Mouse (Mus musculus) embryo, embryonic 11.5 days (tissue): ENCODE measurements at regions not wholly inside any gene's neighbourhood (a gene's known extent, or its start where the extent isn't known, plus 50 kb on each side); places are given as distances from the start of the nearest gene placed in this dataset.
"Not testable (repeated sequence)": the region's sequence is repeated elsewhere in the genome, so short reads cannot be mapped to it uniquely, and the experiment has no call there.

Source experiments
- DNase-seq: peaks from one replicate; pipeline ENCODE4 v3.0.0-alpha.2; 2012; ENCODE audit warnings: low read depth, low spot score

- no peak for DNase-seq
Measured at GRCm38 (mm10) chr17:59179018-59179417, 165.8 kb upstream of the Nudt12 start.

GRCm38 (mm10) chr17:59156345-59156744 lies 143.2 kb upstream of the Nudt12 start:
- DNase-seq: no peak

- no peak for DNase-seq
Measured at GRCm38 (mm10) chr17:59143760-59144157, 130.6 kb upstream of the Nudt12 start.

- DNase-seq: no peak
Measured at GRCm38 (mm10) chr17:59142995-59143759, 130.0 kb upstream of the Nudt12 start.

GRCm38 (mm10) chr17:59138791-59139190 lies 125.6 kb upstream of the Nudt12 start:
- no peak for DNase-seq

GRCm38 (mm10) chr17:59099376-59099775 lies 86.2 kb upstream of the Nudt12 start:
- DNase-seq: peak; percentile 17

- not testable (repeated sequence) for DNase-seq
Measured at GRCm38 (mm10) chr17:59076846-59077245, 63.7 kb upstream of the Nudt12 start.

- not testable (repeated sequence) for DNase-seq
Measured at GRCm38 (mm10) chr17:59076361-59076760, 63.2 kb upstream of the Nudt12 start.
